Mouse (Mus musculus) lung, embryonic 15.5 days (tissue): ENCODE data around the gene Prkx. TPM values are rescaled to one million over a fixed set of nuclear protein-coding genes. Genes with fewer than 3 reads are reported as not detected.

Source experiments
- ATAC-seq: fragments of 200-750 bp; cut with Nextera tagmentation; 2 replicates; pipeline ENCODE4 v1.8.0; 2017; ENCODE audit warnings: moderate number of reproducible peaks, borderline replicate concordance; ENCODE audit not compliant: low FRiP score, low TSS enrichment; ENCODE audit errors: extremely low read depth
- H3K27ac ChIP-seq: fragments of 300-500 bp; sonication (generic); 2 replicates; pipeline ENCODE4 v1.5.1; 2015; ENCODE audit warnings: moderate library complexity, mild to moderate bottlenecking, inconsistent platforms
- H3K27me3 ChIP-seq: fragments of 300-500 bp; sonication (generic); 2 replicates; pipeline ENCODE4 v1.6.1; 2015; ENCODE audit warnings: inconsistent platforms
- H3K36me3 ChIP-seq: fragments of 300-500 bp; sonication (generic); 2 replicates; pipeline ENCODE4 v1.6.1; 2015; ENCODE audit warnings: inconsistent platforms
- H3K4me1 ChIP-seq: fragments of 300-500 bp; sonication (generic); 2 replicates; pipeline ENCODE4 v1.6.1; 2015; ENCODE audit warnings: inconsistent platforms
- H3K4me2 ChIP-seq: fragments of 300-500 bp; sonication (generic); 2 replicates; pipeline ENCODE4 v1.6.1; 2015; ENCODE audit warnings: inconsistent platforms, mild to moderate bottlenecking, moderate library complexity
- H3K4me3 ChIP-seq: fragments of 300-500 bp; sonication (generic); 2 replicates; pipeline ENCODE4 v1.5.1; 2015; ENCODE audit warnings: mild to moderate bottlenecking, inconsistent platforms
- H3K9ac ChIP-seq: fragments of 300-500 bp; sonication (generic); 2 replicates; pipeline ENCODE4 v1.6.1; 2015; ENCODE audit warnings: inconsistent platforms
- H3K9me3 ChIP-seq: fragments of 300-500 bp; sonication (generic); 2 replicates; pipeline ENCODE4 v1.6.1; 2016; ENCODE audit warnings: inconsistent platforms
- WGBS: fragments of 180-500 bp; shearing (Covaris S2); methylation state at CpG from one replicate; pipeline ENCODE4 v1.1.7; 2015; 5-methylcytosine and 5-hydroxymethylcytosine counted together
- polyA plus RNA-seq: library from polyadenylated mRNA; unstranded; fragments of >200 nt; fragmentation: Nextera tagmentation; extraction: Ambion mirVana; gene quantifications from 2 replicates; pipeline ENCODE4 v1.2.1, GENCODE M21; 2015

Gene Prkx
- polyA plus RNA-seq, 1 experiment from 2014 or later: 13.8 TPM

DNA sequence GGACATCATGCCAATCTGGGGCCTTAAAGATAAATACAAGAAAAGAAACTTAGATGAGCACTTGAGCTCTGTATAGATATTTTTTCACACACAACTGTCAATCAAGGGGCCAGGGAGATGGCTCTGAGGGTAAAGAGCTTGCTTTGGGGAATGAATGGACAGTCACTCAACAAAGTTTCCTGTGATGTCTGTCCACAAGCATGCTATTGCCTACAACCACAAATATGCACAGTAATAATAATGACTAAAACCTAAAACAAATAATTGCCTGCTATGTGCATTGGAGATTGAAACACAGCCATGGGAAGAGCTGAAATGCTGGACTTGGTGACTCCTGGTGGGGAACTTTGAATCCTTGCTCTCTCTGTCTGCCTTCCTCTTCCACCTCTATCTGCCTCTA is 9.7 kb downstream of the Prkx start:
- Histone ChIP-seq H3K27me3 (no peaks in the 10 kb centered on the region), H3K9me3 (no peaks in the 10 kb centered on the region), H3K27ac (no peak overlapping the region), H3K36me3 (peaks cover 6% of the 10 kb centered on the region; the same call in 1 of the 2 replicates), H3K4me3 (no peak overlapping the region), H3K4me1 (no peaks in the 10 kb centered on the region), H3K9ac (no peak overlapping the region), H3K4me2 (no peak overlapping the region)
- ATAC-seq: no peak

DNA sequence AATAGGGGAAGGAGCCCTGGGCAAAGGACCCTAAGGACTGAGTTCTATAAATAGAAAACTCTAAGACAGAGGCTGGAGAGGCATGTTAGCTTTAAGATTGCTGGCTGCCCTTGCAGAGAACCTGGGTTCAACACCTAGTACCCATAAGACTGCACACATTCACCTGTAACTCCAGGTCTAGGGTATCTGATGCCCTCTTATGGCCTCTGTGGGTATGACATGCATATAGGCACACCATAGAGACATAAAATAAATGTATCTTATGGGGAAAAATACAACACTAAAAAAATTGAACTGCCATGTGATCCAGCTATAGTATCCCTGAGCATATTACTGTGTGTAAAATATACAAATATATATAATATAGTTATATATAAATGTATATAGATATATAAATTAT is 18.3 kb downstream of the Prkx start:
- peaks cover 2% of the 10 kb centered on the region; the same call in 1 of the 2 replicates for H3K36me3 ChIP-seq
- no peaks in the 10 kb centered on the region for H3K9me3 ChIP-seq
- no peaks in the 10 kb centered on the region for H3K27me3 ChIP-seq
- H3K4me3 ChIP-seq: no peak overlapping the region
- no peak overlapping the region for H3K9ac ChIP-seq
- H3K4me1 ChIP-seq: no peaks in the 10 kb centered on the region
- no peak overlapping the region for H3K27ac ChIP-seq
- no peak for ATAC-seq
- H3K4me2 ChIP-seq: no peak overlapping the region

- Histone ChIP-seq H3K4me3 (no peak overlapping the region), H3K36me3 (no peaks in the 10 kb centered on the region), H3K27me3 (no peaks in the 10 kb centered on the region), H3K9ac (no peak overlapping the region), H3K9me3 (no peaks in the 10 kb centered on the region), H3K27ac (no peak overlapping the region), H3K4me1 (no peaks in the 10 kb centered on the region), H3K4me2 (no peak overlapping the region)
- 86% methylated on average over 3 of the region's 3 CpGs for WGBS
- no peak for ATAC-seq
These were observed 30.9 kb downstream of the Prkx start for GRCm38 (mm10) chrX:77765153-77765552.

GRCm38 (mm10) chrX:77744260-77744659 is 51.8 kb downstream of the Prkx start:
- H3K4me3 ChIP-seq: no peak overlapping the region
- no peak for ATAC-seq

DNA sequence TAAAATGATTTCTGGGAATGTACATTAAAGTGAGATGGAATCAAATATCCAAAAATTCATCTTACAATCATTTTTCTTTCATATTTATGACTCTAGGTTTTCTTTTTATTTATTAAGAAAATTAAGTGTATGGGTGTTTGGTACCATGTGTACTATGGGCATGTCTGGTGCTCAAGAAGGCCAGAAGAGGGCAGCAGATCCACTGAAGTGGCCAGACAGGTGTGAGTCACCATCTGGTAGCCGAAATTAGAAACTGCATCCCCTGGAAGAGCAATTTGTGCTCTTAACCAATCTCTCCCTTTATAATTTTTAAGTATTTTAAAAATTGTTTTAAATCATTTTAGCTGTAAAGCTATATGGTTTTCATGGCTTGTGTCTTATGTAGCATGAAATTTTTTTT is 54.7 kb downstream of the Prkx start:
- H3K27me3 ChIP-seq: no peaks in the 10 kb centered on the region
- no peak overlapping the region for H3K4me2 ChIP-seq
- no peak for ATAC-seq
- H3K9me3 ChIP-seq: no peaks in the 10 kb centered on the region
- H3K4me3 ChIP-seq: no peak overlapping the region
- no peak overlapping the region for H3K27ac ChIP-seq
- no peak overlapping the region for H3K9ac ChIP-seq
- WGBS: 10% methylated on average over 1 of the region's 1 CpGs
- no peaks in the 10 kb centered on the region for H3K4me1 ChIP-seq
- H3K36me3 ChIP-seq: no peaks in the 10 kb centered on the region

More at GRCm38 (mm10) chrX:77744260-77744659, 51.8 kb downstream of the Prkx start:
- no peaks in the 10 kb centered on the region for H3K4me1 ChIP-seq
- no peaks in the 10 kb centered on the region for H3K9me3 ChIP-seq
- H3K27me3 ChIP-seq: no peaks in the 10 kb centered on the region
- H3K4me2 ChIP-seq: no peak overlapping the region
- WGBS: 53% methylated on average over 2 of the region's 2 CpGs
- no peak overlapping the region for H3K9ac ChIP-seq
- no peaks in the 10 kb centered on the region for H3K36me3 ChIP-seq
- H3K27ac ChIP-seq: no peak overlapping the region

GRCm38 (mm10) chrX:77733930-77734536 is 62.0 kb downstream of the Prkx start:
- H3K4me3 ChIP-seq: no peak overlapping the region
- 79% methylated on average over 9 of the region's 9 CpGs for WGBS
- no peaks in the 10 kb centered on the region for H3K9me3 ChIP-seq
- no peak overlapping the region for H3K27ac ChIP-seq
- H3K9ac ChIP-seq: no peak overlapping the region
- no peak for ATAC-seq
- H3K27me3 ChIP-seq: no peaks in the 10 kb centered on the region
- no peaks in the 10 kb centered on the region for H3K4me1 ChIP-seq
- H3K36me3 ChIP-seq: no peaks in the 10 kb centered on the region
- no peak overlapping the region for H3K4me2 ChIP-seq

GRCm38 (mm10) chrX:77720298-77720697 is 75.8 kb downstream of the Prkx start:
- no peak overlapping the region for H3K4me2 ChIP-seq
- no peak overlapping the region for H3K4me3 ChIP-seq
- no peak for ATAC-seq
- H3K27ac ChIP-seq: no peak overlapping the region
- no peaks in the 10 kb centered on the region for H3K36me3 ChIP-seq
- H3K27me3 ChIP-seq: no peaks in the 10 kb centered on the region
- 16% methylated on average over 2 of the region's 2 CpGs for WGBS
- H3K9me3 ChIP-seq: no peaks in the 10 kb centered on the region
- H3K9ac ChIP-seq: no peak overlapping the region
- no peaks in the 10 kb centered on the region for H3K4me1 ChIP-seq

Other genes with a start within 250 kb of the Prkx start
- gene Pbsn, start 57.3 kb upstream of the Prkx start, polyA plus RNA-seq: not detected in 2 replicates
- gene Gm14744, start 68.5 kb upstream of the Prkx start, polyA plus RNA-seq: not detected in 2 replicates
- gene 5430402E10Rik, start 128.8 kb upstream of the Prkx start, polyA plus RNA-seq: not detected in 2 replicates